31 mouse cellular contexts compared by ENCODE assay signal in genomic region chr11:59149302-59149701, GRCm38 (mm10). TPM values are rescaled to one million over a fixed set of nuclear protein-coding genes. Genes with fewer than 3 reads are reported as not detected.
A peak's percentile ranks its signal among the peaks of the same experiment; 100 is the strongest.
DNase-seq lines count a peak whose midpoint lies in the region; ATAC-seq and TF ChIP-seq lines count a peak whose summit lies in the region.
"Had no signal": no experiment of that assay in that cellular context is flagged by ENCODE, and none has a peak within 500 bp of the region (broad histone marks: within the 10 kb centered on the region; RNA-seq: fewer than 3 reads in every experiment).

No protein-coding gene starts in this region.

- TF ChIP-seq CTCF in lung, postnatal 0 days (IDR thresholded peaks at IDR 0.05), result no peak

- peak; percentile 19 for ATAC-seq in lung, postnatal 0 days
- ATAC-seq: forebrain, embryonic 13.5 days; forebrain, embryonic 16.5 days; hindbrain, postnatal 0 days; inflammation-experienced regulatory T-cells, adult 6 months; intestine, embryonic 16.5 days; Patski had no signal

- 44% methylated on average over 3 of the region's 3 CpGs for WGBS in lung, postnatal 0 days
- 83% methylated on average over 3 of the region's 3 CpGs for WGBS in embryonic facial prominence, embryonic 10.5 days

- no peaks in the 10 kb centered on the region for H3K36me3 ChIP-seq in lung, postnatal 0 days (ENCODE audit: insufficient read depth, low read length)
- no peaks in the 10 kb centered on the region for H3K36me3 ChIP-seq in embryonic facial prominence, embryonic 10.5 days (replicated peaks)
- H3K36me3 ChIP-seq: forebrain, embryonic 10.5 days; heart, embryonic 12.5 days; heart, embryonic 15.5 days had no signal

- DNase-seq in adrenal gland, adult (ENCODE audit: inconsistent age in 2 of 2, low spot score in 1 of 2), result peak; percentile 53 to 67
- no peak for DNase-seq in adrenal gland, postnatal 4 days (ENCODE audit: low spot score in 2 of 2)
- DNase-seq in adrenal gland, postnatal 14 days, result peak; percentile 38
- no peak for DNase-seq in adrenal gland, postnatal 10 days
- DNase-seq in lung, postnatal 0 days (ENCODE audit: low spot score), result no peak
- no peak for DNase-seq in lung, postnatal 25 days (ENCODE audit: low spot score)
- DNase-seq in telencephalon, adult 2 months (ENCODE audit: low read depth, low spot score), result peak; percentile 21
- DNase-seq in embryonic facial prominence, embryonic 10.5 days (ENCODE audit: low spot score), result no peak
- DNase-seq: cerebellum, adult 11 months; cerebellum, adult 2 months; cerebellum, adult 9-11 months; cerebellum, postnatal 25 days; embryo, embryonic 11 days; gastrocnemius, postnatal 25 days; heart, adult 18-20 months; heart, postnatal 10 days; heart, postnatal 4 days; kidney, adult 18-20 months had no signal

- H3K27me3 ChIP-seq in lung, postnatal 0 days (replicated peaks; ENCODE audit: insufficient read depth, low read length), result no peaks in the 10 kb centered on the region
- H3K27me3 ChIP-seq in embryonic facial prominence, embryonic 10.5 days (replicated peaks; ENCODE audit: low read depth, poor library complexity, severe bottlenecking), result no peaks in the 10 kb centered on the region
- H3K27me3 ChIP-seq: forebrain, embryonic 13.5 days; heart, embryonic 12.5 days; heart, embryonic 15.5 days had no signal

- no peaks in the 10 kb centered on the region for H3K4me1 ChIP-seq in lung, postnatal 0 days (ENCODE audit: insufficient read depth, low read depth, low read length)
- H3K4me1 ChIP-seq in embryonic facial prominence, embryonic 10.5 days, result no peaks in the 10 kb centered on the region
- H3K4me1 ChIP-seq: forebrain, embryonic 10.5 days; forebrain, embryonic 13.5 days had no signal

- H3K9me3 ChIP-seq in lung, postnatal 0 days (ENCODE audit: low read length), result no peaks in the 10 kb centered on the region
- H3K9me3 ChIP-seq in embryonic facial prominence, embryonic 10.5 days, result no peaks in the 10 kb centered on the region
- H3K9me3 ChIP-seq: forebrain, embryonic 10.5 days; forebrain, embryonic 13.5 days; heart, embryonic 12.5 days; heart, embryonic 15.5 days had no signal

- H3K27ac ChIP-seq in lung, postnatal 0 days (ENCODE audit: low read length), result no peak overlapping the region
- H3K27ac ChIP-seq in embryonic facial prominence, embryonic 10.5 days (replicated peaks), result no peak overlapping the region
- H3K27ac ChIP-seq: forebrain, embryonic 10.5 days; forebrain, embryonic 13.5 days; heart, embryonic 15.5 days; hindbrain, embryonic 14.5 days; hindbrain, postnatal 0 days had no signal

- H3K4me2 ChIP-seq in lung, postnatal 0 days (replicated peaks; ENCODE audit: low read depth, low read length), result no peak overlapping the region
- H3K4me2 ChIP-seq: forebrain, embryonic 13.5 days; heart, embryonic 12.5 days; heart, embryonic 15.5 days; hindbrain, embryonic 14.5 days had no signal

- H3K9ac ChIP-seq in lung, postnatal 0 days (replicated peaks; ENCODE audit: low read depth), result no peak overlapping the region
- H3K9ac ChIP-seq: forebrain, embryonic 13.5 days; heart, embryonic 12.5 days; heart, embryonic 15.5 days; hindbrain, embryonic 14.5 days had no signal

- H3K4me3 ChIP-seq in lung, postnatal 0 days (ENCODE audit: low read depth, low read length), result no peak overlapping the region
- H3K4me3 ChIP-seq in embryonic facial prominence, embryonic 10.5 days, result no peak overlapping the region
- H3K4me3 ChIP-seq: forebrain, embryonic 10.5 days; forebrain, embryonic 13.5 days; heart, embryonic 12.5 days; heart, embryonic 15.5 days had no signal

- peak; percentile 58; the same call in 1 of the 2 replicates for TF ChIP-seq EP300 in lung, postnatal 0 days (IDR thresholded peaks at IDR 0.05)

RNA-seq across cellular contexts. Expression of gene Obscn, which starts 13.1 kb away (rescaled TPM):
- 10 to 100 TPM in 1 of 2 experiments, 1 to 10 TPM in 1; 9.0 to 22.3 TPM for total RNA-seq in adrenal gland, postnatal 4 days (2021)
- total RNA-seq in adrenal gland, postnatal 14 days (2021), result 0.98 and 1.1 TPM in 2 replicates
- 10 to 100 TPM; 20.0 to 75.3 TPM for total RNA-seq in adrenal gland, postnatal 10 days (2021)
- polyA plus RNA-seq in lung, postnatal 0 days (2015; fragmentation: Nextera tagmentation; extraction: Ambion mirVana), result 0.92 and 1.5 TPM in 2 replicates
- 0.05 and 0.24 TPM in 2 replicates for polyA plus RNA-seq in embryonic facial prominence, embryonic 10.5 days (2016; fragmentation: Nextera tagmentation; extraction: Ambion mirVana)
- polyA plus RNA-seq: inflammation-experienced regulatory T-cells, adult 6 months had no signal

RNA-seq across cellular contexts. Expression of gene Iba57, which starts 14.2 kb away (rescaled TPM):
- 10 to 100 TPM; 17.7 to 18.4 TPM for total RNA-seq in adrenal gland, postnatal 4 days (2021)
- total RNA-seq in adrenal gland, postnatal 14 days (2021), result 18.3 and 19.4 TPM in 2 replicates
- total RNA-seq in adrenal gland, postnatal 10 days (2021), result 10 to 100 TPM; 19.6 to 19.8 TPM
- polyA plus RNA-seq in lung, postnatal 0 days (2015; fragmentation: Nextera tagmentation; extraction: Ambion mirVana), result 3.1 and 3.9 TPM in 2 replicates
- polyA plus RNA-seq in embryonic facial prominence, embryonic 10.5 days (2016; fragmentation: Nextera tagmentation; extraction: Ambion mirVana), result 4.0 and 4.7 TPM in 2 replicates

RNA-seq across cellular contexts. Expression of gene Gjc2, which starts 33.7 kb away (rescaled TPM):
- total RNA-seq in adrenal gland, postnatal 4 days (2021), result under 1 TPM; 0.59 to 0.62 TPM
- total RNA-seq in adrenal gland, postnatal 14 days (2021), result 0.30 and 0.56 TPM in 2 replicates
- total RNA-seq in adrenal gland, postnatal 10 days (2021), result under 1 TPM; 0.48 to 0.88 TPM
- polyA plus RNA-seq in lung, postnatal 0 days (2015; fragmentation: Nextera tagmentation; extraction: Ambion mirVana), result 1.8 and 2.5 TPM in 2 replicates
- 0.15 TPM in 1 of 2 replicates, not detected in the other for polyA plus RNA-seq in embryonic facial prominence, embryonic 10.5 days (2016; fragmentation: Nextera tagmentation; extraction: Ambion mirVana)
- total RNA-seq: ES-E14 had no signal
- polyA plus RNA-seq: embryonic facial prominence, embryonic 11.5 days; forebrain, embryonic 10.5 days; forebrain, embryonic 13.5 days; hindbrain, embryonic 11.5 days; inflammation-experienced regulatory T-cells, adult 6 months had no signal

RNA-seq across cellular contexts. Expression of gene Guk1, which starts 42.7 kb away (rescaled TPM):
- total RNA-seq in adrenal gland, postnatal 4 days (2021), result 10 to 100 TPM; 58.9 to 62.8 TPM
- total RNA-seq in adrenal gland, postnatal 14 days (2021), result 69.1 and 71.8 TPM in 2 replicates
- total RNA-seq in adrenal gland, postnatal 10 days (2021), result 10 to 100 TPM; 63.7 to 64.9 TPM
- polyA plus RNA-seq in lung, postnatal 0 days (2015; fragmentation: Nextera tagmentation; extraction: Ambion mirVana), result 151 and 168 TPM in 2 replicates
- 133 and 146 TPM in 2 replicates for polyA plus RNA-seq in embryonic facial prominence, embryonic 10.5 days (2016; fragmentation: Nextera tagmentation; extraction: Ambion mirVana)

RNA-seq across cellular contexts. Expression of gene Mrpl55, which starts 53.0 kb away (rescaled TPM):
- 10 to 100 TPM; 52.0 to 57.9 TPM for total RNA-seq in adrenal gland, postnatal 4 days (2021)
- total RNA-seq in adrenal gland, postnatal 14 days (2021), result 68.3 and 69.2 TPM in 2 replicates
- 10 to 100 TPM; 72.8 to 78.8 TPM for total RNA-seq in adrenal gland, postnatal 10 days (2021)
- polyA plus RNA-seq in lung, postnatal 0 days (2015; fragmentation: Nextera tagmentation; extraction: Ambion mirVana), result 60.0 and 74.0 TPM in 2 replicates
- 119 and 128 TPM in 2 replicates for polyA plus RNA-seq in embryonic facial prominence, embryonic 10.5 days (2016; fragmentation: Nextera tagmentation; extraction: Ambion mirVana)

Comparison
In these comparisons a context has a peak if more than half of its experiments do, and no peak if none do; other contexts are left out.
1. DNase-seq: peak in adrenal gland, adult (2 of 2), adrenal gland, postnatal 14 days (single experiment) and telencephalon, adult 2 months (single experiment); none in adrenal gland, postnatal 4 days (0 of 2), adrenal gland, postnatal 10 days (single experiment), lung, postnatal 0 days (single experiment), lung, postnatal 25 days (single experiment) and embryonic facial prominence, embryonic 10.5 days (single experiment).